Mouse (Mus musculus) bone marrow, adult 2 months (tissue): ENCODE measurements around the gene Rpgrip1l.

Source experiments
- CTCF ChIP-seq: fragments of 200-500 bp; IDR thresholded peaks from 2 replicates; pipeline ENCODE4 v1.5.1; 2011; ENCODE audit warnings: low read length, control low read depth; ENCODE audit not compliant: control insufficient read depth, insufficient read depth
- POLR2A ChIP-seq: fragments of 200-500 bp; IDR thresholded peaks from 2 replicates; pipeline ENCODE4 v1.6.1; 2011; ENCODE audit warnings: low read depth, mild to moderate bottlenecking, control low read depth, low read length, borderline replicate concordance; ENCODE audit not compliant: control insufficient read depth

DNA sequence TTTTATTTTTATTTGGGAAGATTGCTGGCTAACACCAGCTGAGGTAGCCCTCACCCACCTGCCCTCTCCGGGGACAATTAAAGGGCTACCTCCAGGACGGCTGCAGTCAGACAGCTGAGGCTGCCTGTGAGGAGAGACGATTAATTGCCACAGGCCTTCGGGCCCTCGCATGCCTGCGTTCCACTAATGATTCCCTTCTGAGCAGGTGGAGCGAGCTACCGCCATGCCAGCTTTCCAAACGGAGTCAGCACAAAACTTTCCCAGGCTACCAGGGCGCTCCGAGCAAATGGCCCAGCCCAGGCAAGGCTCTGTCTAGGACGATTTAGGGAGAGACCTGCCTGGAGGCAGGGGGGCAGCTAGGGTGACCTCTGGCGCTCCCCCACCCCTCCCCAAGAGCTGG lies 141.5 kb downstream of the Rpgrip1l start:
- TF ChIP-seq POLR2A (no peak), CTCF (no peak)
